24 mouse cellular contexts compared by ENCODE assay signal in the genomic region with DNA sequence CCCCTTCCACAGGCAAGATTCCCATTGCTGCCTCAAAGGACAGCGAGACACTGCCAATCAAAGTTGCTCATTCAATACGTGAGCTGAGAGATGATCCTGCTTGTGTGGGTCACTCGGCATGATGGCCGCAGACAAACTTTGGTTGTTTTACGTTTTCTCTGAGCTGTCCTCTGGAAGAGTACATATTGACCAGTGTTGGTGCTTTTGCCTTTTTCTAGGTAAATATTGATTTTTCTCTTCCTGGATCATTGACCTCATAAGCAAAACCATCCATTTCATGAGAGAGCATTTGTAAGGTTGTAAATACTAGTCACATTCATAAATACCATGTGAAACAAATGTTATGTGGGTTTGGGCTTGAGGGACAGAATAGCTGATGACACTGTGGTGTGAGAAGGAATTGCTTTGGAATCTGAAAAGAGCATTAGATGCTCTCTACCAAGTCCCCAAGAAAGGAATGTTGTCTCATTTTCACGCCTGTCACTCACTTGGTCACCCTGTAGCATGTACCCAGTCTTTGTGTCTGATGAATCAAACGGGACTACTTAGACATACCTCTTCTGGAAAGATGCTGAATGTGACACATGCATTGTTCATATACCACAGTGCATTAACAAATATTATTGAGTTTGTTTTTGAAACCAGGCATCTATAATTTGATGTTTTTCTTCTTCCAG.
DNase-seq lines count a peak whose midpoint lies in the region; ATAC-seq and TF ChIP-seq lines count a peak whose summit lies in the region.
"Had no signal": no experiment of that assay in that cellular context is flagged by ENCODE, and none has a peak within 500 bp of the region (broad histone marks: within the 10 kb centered on the region; RNA-seq: fewer than 3 reads in every experiment).

No protein-coding gene starts in this region.

- ATAC-seq in liver, embryonic 12.5 days, result no peak
- ATAC-seq in midbrain, embryonic 14.5 days (ENCODE audit: low FRiP score, low TSS enrichment), result no peak
- no peak for ATAC-seq in midbrain, embryonic 15.5 days (replicated peaks)
- no peak for ATAC-seq in embryonic facial prominence, embryonic 11.5 days (replicated peaks; ENCODE audit: insufficient number of reproducible peaks, low FRiP score, low TSS enrichment, low read depth)
- ATAC-seq: forebrain, embryonic 15.5 days; intestine, embryonic 16.5 days; midbrain, embryonic 13.5 days had no signal

- no peak for TF ChIP-seq POLR2A in liver, adult 2 months (IDR thresholded peaks at IDR 0.05; ENCODE audit: extremely low read depth, insufficient read depth, low read length)

- WGBS in liver, adult 2 months, result 26% methylated on average over 7 of the region's 7 CpGs
- WGBS in liver, embryonic 12.5 days (ENCODE audit: insufficient replicate concordance), result 64% methylated on average over 7 of the region's 7 CpGs
- WGBS in midbrain, embryonic 14.5 days, result 25% methylated on average over 7 of the region's 7 CpGs
- WGBS in midbrain, embryonic 15.5 days, result 43% methylated on average over 7 of the region's 7 CpGs
- 62% methylated on average over 7 of the region's 7 CpGs for WGBS in embryonic facial prominence, embryonic 11.5 days

- H3K4me2 ChIP-seq in liver, embryonic 12.5 days, result no peak overlapping the region
- no peak overlapping the region for H3K4me2 ChIP-seq in midbrain, embryonic 14.5 days (ENCODE audit: low read length)
- no peak overlapping the region for H3K4me2 ChIP-seq in midbrain, embryonic 15.5 days
- no peak overlapping the region for H3K4me2 ChIP-seq in embryonic facial prominence, embryonic 11.5 days (ENCODE audit: low read depth, low read length)
- H3K4me2 ChIP-seq: forebrain, embryonic 15.5 days; heart, embryonic 12.5 days; limb, embryonic 12.5 days; lung, embryonic 15.5 days; midbrain, embryonic 13.5 days; neural tube, embryonic 12.5 days had no signal

- peak; percentile 88 for DNase-seq in liver, adult 2 months (ENCODE audit: extremely low read depth, low read depth, low spot score)
- peak; percentile 4 for DNase-seq in midbrain, embryonic 14.5 days
- DNase-seq in embryonic facial prominence, embryonic 11.5 days (ENCODE audit: low spot score), result peak; percentile 7
- no peak for DNase-seq in kidney, adult 8-10 months
- no peak for DNase-seq in heart, postnatal 10 days
- DNase-seq: adrenal gland, postnatal 14 days; cerebellum, adult 11 months; cerebellum, adult 9-10 months; heart, adult 2 months; layer of hippocampus, adult 9-11 months; thymus, postnatal 4 days had no signal

- peak overlapping the region; percentile 41 for H3K27ac ChIP-seq in liver, adult 2 months (replicated peaks; ENCODE audit: insufficient read depth, low read depth, low read length)
- H3K27ac ChIP-seq in liver, embryonic 12.5 days, result no peak overlapping the region
- no peak overlapping the region for H3K27ac ChIP-seq in midbrain, embryonic 14.5 days (replicated peaks; ENCODE audit: low read depth, low read length)
- H3K27ac ChIP-seq in midbrain, embryonic 15.5 days, result no peak overlapping the region
- no peak overlapping the region for H3K27ac ChIP-seq in embryonic facial prominence, embryonic 11.5 days (replicated peaks; ENCODE audit: low read depth, low read length)
- H3K27ac ChIP-seq: embryonic facial prominence, embryonic 13.5 days; forebrain, embryonic 10.5 days; forebrain, embryonic 15.5 days; heart, adult 2 months; limb, embryonic 12.5 days; liver, embryonic 14.5 days; lung, embryonic 15.5 days; midbrain, embryonic 13.5 days; neural tube, embryonic 12.5 days had no signal

- no peak for TF ChIP-seq CTCF in liver, adult 2 months (IDR thresholded peaks at IDR 0.05; ENCODE audit: low read depth, low read length)

- no peak overlapping the region for H3K9ac ChIP-seq in liver, adult 2 months (ENCODE audit: low read depth, low read length)
- H3K9ac ChIP-seq in liver, embryonic 12.5 days, result no peak overlapping the region
- H3K9ac ChIP-seq in midbrain, embryonic 14.5 days (replicated peaks; ENCODE audit: low read length), result no peak overlapping the region
- no peak overlapping the region for H3K9ac ChIP-seq in midbrain, embryonic 15.5 days
- H3K9ac ChIP-seq in embryonic facial prominence, embryonic 11.5 days (replicated peaks; ENCODE audit: low read length), result no peak overlapping the region
- H3K9ac ChIP-seq: embryonic facial prominence, embryonic 13.5 days; forebrain, embryonic 15.5 days; heart, embryonic 12.5 days; limb, embryonic 12.5 days; liver, embryonic 14.5 days; lung, embryonic 15.5 days; midbrain, embryonic 13.5 days; neural tube, embryonic 12.5 days had no signal

- no peak overlapping the region for H3K4me3 ChIP-seq in liver, adult 2 months (ENCODE audit: insufficient read depth, low read depth, low read length)
- H3K4me3 ChIP-seq in liver, embryonic 12.5 days, result no peak overlapping the region
- no peak overlapping the region for H3K4me3 ChIP-seq in midbrain, embryonic 14.5 days (replicated peaks; ENCODE audit: low read depth, low read length)
- H3K4me3 ChIP-seq in midbrain, embryonic 15.5 days, result no peak overlapping the region
- H3K4me3 ChIP-seq in embryonic facial prominence, embryonic 11.5 days (ENCODE audit: low read depth, low read length), result no peak overlapping the region
- H3K4me3 ChIP-seq: embryonic facial prominence, embryonic 13.5 days; forebrain, embryonic 10.5 days; forebrain, embryonic 15.5 days; heart, adult 2 months; heart, embryonic 12.5 days; limb, embryonic 12.5 days; lung, embryonic 15.5 days; midbrain, embryonic 13.5 days; myocyte; neural tube, embryonic 12.5 days had no signal

- H3K79me2 ChIP-seq in liver, adult 2 months (ENCODE audit: control insufficient read depth, insufficient read depth, low read length), result no peaks in the 10 kb centered on the region

- H3K4me1 ChIP-seq in liver, adult 2 months (ENCODE audit: control insufficient read depth, insufficient read depth, low read length), result peaks cover 12% of the 10 kb centered on the region
- H3K4me1 ChIP-seq in liver, embryonic 12.5 days, result no peaks in the 10 kb centered on the region
- H3K4me1 ChIP-seq in midbrain, embryonic 14.5 days (ENCODE audit: control insufficient read depth, insufficient read depth, low read length), result no peaks in the 10 kb centered on the region
- peaks cover 3% of the 10 kb centered on the region; the same call in 1 of the 2 replicates for H3K4me1 ChIP-seq in midbrain, embryonic 15.5 days
- no peaks in the 10 kb centered on the region; the same call in 1 of the 2 replicates for H3K4me1 ChIP-seq in embryonic facial prominence, embryonic 11.5 days (ENCODE audit: control insufficient read depth, insufficient read depth, low read length)
- H3K4me1 ChIP-seq: forebrain, embryonic 15.5 days; lung, embryonic 15.5 days; neural tube, embryonic 12.5 days had no signal

- intact Hi-C loops in heart, postnatal 10 days (cut with DNase I), result no loop called here

- H3K9me3 ChIP-seq in liver, embryonic 12.5 days (replicated peaks), result no peaks in the 10 kb centered on the region
- H3K9me3 ChIP-seq in midbrain, embryonic 14.5 days (ENCODE audit: control insufficient read depth, low read length), result no peaks in the 10 kb centered on the region
- H3K9me3 ChIP-seq in midbrain, embryonic 15.5 days, result no peaks in the 10 kb centered on the region
- H3K9me3 ChIP-seq in embryonic facial prominence, embryonic 11.5 days (replicated peaks; ENCODE audit: control insufficient read depth, low read length), result no peaks in the 10 kb centered on the region
- H3K9me3 ChIP-seq: embryonic facial prominence, embryonic 13.5 days; forebrain, embryonic 10.5 days; forebrain, embryonic 15.5 days; heart, embryonic 12.5 days; limb, embryonic 12.5 days; lung, embryonic 15.5 days; midbrain, embryonic 13.5 days; neural tube, embryonic 12.5 days had no signal

- no peaks in the 10 kb centered on the region for H3K27me3 ChIP-seq in liver, adult 2 months (ENCODE audit: control insufficient read depth, insufficient read depth, low read length)
- H3K27me3 ChIP-seq in liver, embryonic 12.5 days (replicated peaks), result no peaks in the 10 kb centered on the region
- no peaks in the 10 kb centered on the region for H3K27me3 ChIP-seq in midbrain, embryonic 14.5 days (ENCODE audit: control insufficient read depth, insufficient read depth, low read length)
- H3K27me3 ChIP-seq in midbrain, embryonic 15.5 days (replicated peaks), result no peaks in the 10 kb centered on the region
- no peaks in the 10 kb centered on the region for H3K27me3 ChIP-seq in embryonic facial prominence, embryonic 11.5 days (ENCODE audit: control insufficient read depth, insufficient read depth, low read length)
- H3K27me3 ChIP-seq: embryonic facial prominence, embryonic 13.5 days; forebrain, embryonic 15.5 days; limb, embryonic 12.5 days; lung, embryonic 15.5 days; neural tube, embryonic 12.5 days had no signal

- no peaks in the 10 kb centered on the region for H3K36me3 ChIP-seq in liver, adult 2 months (ENCODE audit: control insufficient read depth, insufficient read depth, low read length)
- H3K36me3 ChIP-seq in liver, embryonic 12.5 days, result no peaks in the 10 kb centered on the region
- no peaks in the 10 kb centered on the region for H3K36me3 ChIP-seq in midbrain, embryonic 14.5 days (ENCODE audit: control insufficient read depth, insufficient read depth, low read length)
- H3K36me3 ChIP-seq in midbrain, embryonic 15.5 days (replicated peaks), result no peaks in the 10 kb centered on the region
- no peaks in the 10 kb centered on the region for H3K36me3 ChIP-seq in embryonic facial prominence, embryonic 11.5 days (replicated peaks; ENCODE audit: control insufficient read depth, insufficient read depth, low read depth, low read length)
- H3K36me3 ChIP-seq: embryonic facial prominence, embryonic 13.5 days; forebrain, embryonic 10.5 days; forebrain, embryonic 15.5 days; heart, embryonic 12.5 days; limb, embryonic 12.5 days; lung, embryonic 15.5 days; midbrain, embryonic 13.5 days; neural tube, embryonic 12.5 days had no signal

Comparison
In these comparisons a context has a peak if more than half of its experiments do, and no peak if none do; other contexts are left out.
1. DNase-seq: peak in liver, adult 2 months (single experiment), midbrain, embryonic 14.5 days (single experiment) and embryonic facial prominence, embryonic 11.5 days (single experiment); none in kidney, adult 8-10 months (0 of 2) and heart, postnatal 10 days (0 of 2).